Mouse (Mus musculus) testis, adult 10 weeks (tissue): ENCODE data around the gene Cinp. TPM values are rescaled to one million over a fixed set of nuclear protein-coding genes. Genes with fewer than 3 reads are reported as not detected.

Experiments
- polyA plus RNA-seq: library from polyadenylated mRNA; stranded (reverse); fragments of 350-450 nt; fragmentation: Illumina TruSeq; extraction: RNeasy Lipid Tissue Mini Kit (QIAGEN cat#74804); gene quantifications from one replicate; pipeline ENCODE4 v1.2.3, GENCODE M21; 2014; ENCODE audit warnings: low read depth, low replicate concordance

Cinp gene
- 18.9 TPM for polyA plus RNA-seq

DNA sequence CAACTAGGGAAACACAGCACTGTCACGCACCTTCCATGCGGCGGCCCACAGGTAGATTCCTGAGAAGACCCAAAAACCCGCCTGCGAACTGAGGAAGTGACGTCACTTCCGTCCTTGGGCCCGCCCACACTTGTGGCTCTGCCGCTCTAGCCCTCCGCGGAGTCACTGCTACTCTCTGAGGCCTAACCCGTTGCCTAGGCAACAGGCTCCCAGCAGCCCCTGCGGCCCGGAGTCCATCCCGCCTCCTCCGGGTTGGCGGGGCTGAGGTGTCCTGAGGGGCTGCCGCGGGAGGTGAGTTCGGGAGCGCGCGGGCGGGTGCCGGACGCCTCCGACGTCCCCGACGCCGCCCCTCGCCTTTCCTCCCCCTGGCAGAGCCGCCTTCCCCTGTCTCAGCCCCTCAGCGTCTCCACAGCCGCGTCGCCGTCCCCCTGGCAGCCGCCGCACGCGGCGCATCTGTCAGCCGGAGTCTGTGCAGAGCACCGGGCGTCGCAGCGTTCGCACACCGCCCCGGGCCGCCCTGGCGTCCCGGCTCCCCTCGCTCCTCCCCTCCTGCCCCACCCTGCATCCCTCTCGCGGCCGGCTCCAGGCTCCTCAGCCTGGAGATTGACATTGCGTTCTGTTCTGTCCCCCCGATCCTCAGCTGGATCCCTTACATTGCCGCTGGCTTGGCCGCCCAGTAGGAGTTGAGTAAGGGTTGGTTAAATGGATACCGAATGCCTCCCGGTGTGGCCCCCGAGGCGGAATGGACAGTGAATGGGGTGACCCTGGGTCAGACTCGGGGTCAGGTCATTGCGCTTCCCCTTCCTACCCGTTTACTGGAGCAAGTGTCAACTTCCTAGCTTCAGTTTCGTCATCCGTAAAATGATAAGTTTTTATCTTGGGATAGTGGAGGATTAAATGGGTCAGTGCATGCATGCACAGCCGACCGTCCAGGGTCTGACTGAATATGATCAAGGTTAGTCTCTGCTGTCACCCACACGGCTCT, at the start of gene Cinp, which contains the start of gene Tecpr2:
TSS of gene Cinp (minus strand) at position 110 of the 985 bp plus-strand sequence.
TSS of gene Tecpr2 (plus strand) at position 229 of the 985 bp plus-strand sequence.

DNA sequence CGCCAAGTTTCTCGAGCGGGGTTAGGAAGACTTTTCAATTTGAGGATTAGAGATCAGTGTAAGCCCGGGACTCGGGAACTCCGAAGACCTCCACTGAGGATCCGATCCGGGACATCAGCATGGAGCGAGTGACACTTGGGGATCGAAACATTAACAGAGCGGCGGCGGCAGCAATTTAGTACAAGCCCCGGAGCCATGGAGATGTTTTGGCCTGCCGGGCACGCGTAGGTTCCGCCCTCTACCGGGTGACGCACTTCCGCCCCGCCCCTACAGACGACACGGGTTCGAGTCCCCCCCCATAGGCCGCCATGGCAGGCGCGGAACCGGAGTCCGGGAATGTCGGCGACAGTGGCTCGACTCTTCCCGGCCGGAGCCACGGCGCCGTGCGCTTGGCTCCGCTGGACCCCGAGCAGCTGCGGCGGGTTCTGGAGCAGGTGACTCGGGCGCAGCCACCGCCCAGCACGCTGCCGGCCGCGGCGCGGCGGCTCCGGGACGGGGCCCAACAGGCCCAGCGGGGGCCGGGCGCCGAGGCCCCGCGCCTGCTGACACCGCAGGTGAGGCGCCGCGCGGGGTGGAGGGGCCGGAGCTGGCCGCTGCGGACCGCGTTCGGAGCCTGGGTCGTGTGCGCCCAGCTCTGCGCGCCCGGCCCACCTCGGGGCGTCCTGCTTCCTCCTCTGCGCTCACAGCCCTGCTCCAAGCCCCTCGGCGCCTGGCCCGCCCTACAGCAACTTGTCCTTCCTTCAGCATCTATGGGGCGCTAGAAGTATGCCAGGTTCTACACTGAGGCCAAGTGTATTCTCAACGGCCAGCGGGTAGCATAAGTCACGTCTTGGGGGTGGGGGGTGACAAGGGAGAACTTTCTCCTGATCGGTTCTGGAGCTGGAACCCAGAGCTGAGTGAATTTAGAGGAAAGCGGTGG, 38.7 kb downstream of the Cinp start, which contains the start of gene Zfp839:
TSS of gene Zfp839 (plus strand) at position 244 of the 919 bp plus-strand sequence.

DNA sequence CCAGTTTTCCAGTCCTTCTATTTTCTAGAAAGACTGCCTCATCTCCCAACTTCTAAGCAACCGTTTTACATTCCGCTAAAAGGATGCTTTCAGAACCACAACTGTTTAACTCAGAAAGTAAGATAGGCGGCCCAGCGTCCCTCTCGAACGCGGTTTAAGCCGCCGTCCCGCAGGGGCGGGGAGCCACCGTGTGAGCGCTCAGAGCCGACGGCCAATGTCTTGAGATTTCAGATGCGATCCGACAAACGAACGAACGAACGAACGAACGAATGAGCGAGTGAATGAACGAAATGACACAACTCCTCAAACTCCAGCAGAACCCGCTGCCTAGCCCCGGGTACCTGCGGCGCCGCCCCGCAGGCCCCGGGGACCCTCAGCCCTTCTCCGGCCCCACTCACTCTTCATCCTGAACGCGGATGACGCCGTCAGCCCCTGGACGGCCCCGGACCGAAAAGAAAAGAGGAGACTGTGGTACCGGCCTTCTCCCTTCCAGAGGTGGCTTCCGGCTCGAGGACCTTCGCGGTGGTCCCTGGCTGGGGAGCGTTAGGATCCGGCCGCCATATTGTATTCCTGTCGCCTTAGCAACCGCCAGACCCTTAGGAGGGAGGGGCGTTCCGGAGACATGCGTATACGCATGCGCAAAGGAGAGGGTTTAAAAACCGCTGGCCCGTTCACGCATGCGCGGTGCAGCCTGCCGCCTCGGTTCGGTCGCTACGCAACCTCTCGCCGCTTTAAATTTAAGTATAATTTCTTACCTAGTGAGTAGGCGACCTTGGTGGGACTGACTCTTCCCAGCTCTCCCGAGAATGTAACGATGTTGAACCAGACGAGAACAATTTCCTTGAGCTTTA, 48.4 kb downstream of the Cinp start, which contains the start of gene Mok:
TSS of gene Mok (minus strand) at position 592 of the 851 bp plus-strand sequence.

Other genes starting within 250 kb of the Cinp start
- 22.5 TPM for gene 1700001K19Rik, start 206.5 kb downstream of the Cinp start, polyA plus RNA-seq
- 4,006 TPM for gene Hsp90aa1, start 186.4 kb downstream of the Cinp start, polyA plus RNA-seq
- gene Wdr20, start 151.2 kb downstream of the Cinp start, polyA plus RNA-seq: 26.0 TPM
- gene Mok, start 48.2 kb downstream of the Cinp start, polyA plus RNA-seq: 88.5 TPM
- 4.1 TPM for gene Zfp839, start 38.9 kb downstream of the Cinp start, polyA plus RNA-seq
- 3.0 TPM for gene Tecpr2, start 119 bp upstream of the Cinp start, polyA plus RNA-seq
- gene Ankrd9, start 89.9 kb upstream of the Cinp start, polyA plus RNA-seq: 0.38 TPM
- 24.1 TPM for gene Rcor1, start 150.2 kb upstream of the Cinp start, polyA plus RNA-seq